Mouse (Mus musculus): ENCODE measurements around the gene Sim2.

DNA sequence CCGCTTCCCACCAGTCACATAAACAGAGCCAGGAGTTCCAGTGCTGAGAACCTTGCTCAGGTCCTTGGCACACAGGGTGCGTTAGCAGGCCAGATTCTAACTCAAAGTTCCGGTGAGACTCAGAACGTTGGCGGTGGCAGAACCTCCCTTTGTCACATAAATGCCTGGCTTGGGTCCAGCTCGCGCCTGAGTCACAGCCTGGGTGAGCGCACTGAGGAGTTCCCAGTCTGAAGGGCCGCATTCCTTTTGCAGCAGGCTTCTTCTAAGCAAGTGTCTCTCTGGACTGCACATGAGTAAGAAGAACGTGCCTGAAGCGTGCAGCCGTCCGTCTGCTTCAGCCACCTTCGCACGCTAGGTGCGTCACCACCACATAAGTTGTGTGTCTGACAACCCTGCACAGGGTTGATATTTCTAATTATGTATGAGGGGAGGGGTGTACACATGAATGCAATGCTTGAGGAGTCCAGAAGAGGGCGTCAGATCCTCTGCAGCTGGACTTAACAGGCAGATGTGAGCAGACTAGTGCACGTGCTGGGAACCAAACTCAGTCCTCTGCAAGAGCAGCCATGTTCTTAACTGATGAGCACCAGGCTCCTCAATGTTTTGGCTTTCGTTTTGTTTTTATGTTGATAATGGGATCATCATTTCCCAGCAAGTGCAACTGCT lies 9.2 kb upstream of the Sim2 start:
- peak; percentile 80 for TF ChIP-seq CTCF (conservative IDR thresholded peaks at IDR 0.05; ENCODE audit: low read length)
- TF ChIP-seq NANOG (IDR thresholded peaks at IDR 0.05; ENCODE audit: borderline replicate concordance, low read length), result no peak
- no peak for TF ChIP-seq POU5F1 (IDR thresholded peaks at IDR 0.05; ENCODE audit: borderline replicate concordance, low read length)

All from E14TG2a.4 (cell line).